Mouse (Mus musculus): ENCODE measurements around the gene Mcrip2. TPM values are rescaled to one million over a fixed set of nuclear protein-coding genes. Genes with fewer than 3 reads are reported as not detected.

The Mcrip2 gene
- polyA plus RNA-seq, 1 experiment, result 39.8 TPM

- DNase-seq (ENCODE audit: low read depth, low spot score), result no peak
- WGBS, result 1% methylated on average over 42 of the region's 42 CpGs
Observed at GRCm38 (mm10) chr17:25867836-25868600, 546 bp downstream of the Mcrip2 start.

DNA sequence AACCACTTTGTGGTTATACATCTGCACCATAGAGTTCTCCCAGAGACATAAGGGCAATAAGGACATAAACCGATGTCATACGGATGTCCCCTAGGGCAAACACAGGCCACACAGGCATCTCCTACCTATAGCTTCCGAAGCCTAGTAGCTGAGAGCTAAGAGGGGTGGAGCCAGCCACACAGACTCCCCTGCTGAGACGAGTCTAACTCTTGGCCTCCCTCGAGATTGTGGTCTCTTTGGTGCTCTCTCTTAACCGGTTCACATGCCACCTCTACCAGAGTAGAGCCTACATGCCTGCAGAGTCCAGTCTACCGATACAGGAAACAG, 1.1 kb downstream of the Mcrip2 start:
- 6% methylated on average over 7 of the region's 7 CpGs for WGBS

DNA sequence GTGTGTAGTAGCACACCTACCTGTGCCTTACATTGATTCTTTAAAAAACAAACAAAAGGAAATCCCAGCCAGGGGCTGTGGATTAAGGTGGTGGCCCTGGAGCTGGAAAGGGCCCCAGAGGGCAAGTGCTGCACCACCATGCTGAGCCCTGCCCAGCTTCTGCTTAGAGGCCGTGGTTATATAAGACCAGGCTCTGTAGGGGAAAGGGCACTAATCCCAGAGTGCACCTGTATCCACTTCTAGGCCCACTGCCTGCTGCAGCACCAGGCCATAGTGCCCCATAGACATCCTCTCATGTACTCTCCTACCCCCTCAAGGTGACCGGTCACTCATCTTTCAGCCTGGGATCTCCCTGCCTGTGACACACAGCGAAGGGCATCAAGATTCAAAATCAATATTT, 2.4 kb downstream of the Mcrip2 start:
- WGBS, result 63% methylated on average over 3 of the region's 3 CpGs
- DNase-seq (ENCODE audit: low read depth, low spot score), result no peak

More for the DNA sequence above, 1.1 kb downstream of the Mcrip2 start:
- no peak for DNase-seq (ENCODE audit: low read depth, low spot score)

DNA sequence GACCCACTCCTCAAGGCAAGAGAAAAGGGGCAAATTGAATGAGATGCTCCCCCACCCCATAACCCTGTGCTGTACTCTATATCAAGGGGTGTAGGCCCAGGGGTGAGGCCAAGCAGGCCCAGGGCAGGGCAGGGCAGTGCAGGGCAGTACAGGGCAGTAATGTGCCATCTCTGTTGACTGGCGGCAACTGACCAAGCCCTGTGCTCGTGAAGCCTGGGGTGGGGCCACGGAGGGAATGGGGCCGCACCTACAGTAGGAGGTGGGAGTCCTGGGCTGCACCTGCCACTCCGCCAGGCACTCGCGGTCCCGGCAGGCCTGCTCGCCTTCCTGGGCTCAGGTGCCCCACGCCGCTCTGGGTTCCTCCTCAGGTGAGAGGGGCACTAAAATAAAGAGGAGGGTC, 3.3 kb downstream of the Mcrip2 start:
- DNase-seq (ENCODE audit: low read depth, low spot score), result no peak

GRCm38 (mm10) chr17:25864311-25864710, 4.3 kb downstream of the Mcrip2 start:
- no peak for DNase-seq (ENCODE audit: low read depth, low spot score)
- WGBS, result 80% methylated on average over 14 of the region's 14 CpGs

More for the DNA sequence above, 3.3 kb downstream of the Mcrip2 start:
- 22% methylated on average over 11 of the region's 11 CpGs for WGBS

GRCm38 (mm10) chr17:25863681-25864080, 4.9 kb downstream of the Mcrip2 start:
- DNase-seq (ENCODE audit: low read depth, low spot score), result no peak
- WGBS, result 39% methylated on average over 6 of the region's 6 CpGs

DNA sequence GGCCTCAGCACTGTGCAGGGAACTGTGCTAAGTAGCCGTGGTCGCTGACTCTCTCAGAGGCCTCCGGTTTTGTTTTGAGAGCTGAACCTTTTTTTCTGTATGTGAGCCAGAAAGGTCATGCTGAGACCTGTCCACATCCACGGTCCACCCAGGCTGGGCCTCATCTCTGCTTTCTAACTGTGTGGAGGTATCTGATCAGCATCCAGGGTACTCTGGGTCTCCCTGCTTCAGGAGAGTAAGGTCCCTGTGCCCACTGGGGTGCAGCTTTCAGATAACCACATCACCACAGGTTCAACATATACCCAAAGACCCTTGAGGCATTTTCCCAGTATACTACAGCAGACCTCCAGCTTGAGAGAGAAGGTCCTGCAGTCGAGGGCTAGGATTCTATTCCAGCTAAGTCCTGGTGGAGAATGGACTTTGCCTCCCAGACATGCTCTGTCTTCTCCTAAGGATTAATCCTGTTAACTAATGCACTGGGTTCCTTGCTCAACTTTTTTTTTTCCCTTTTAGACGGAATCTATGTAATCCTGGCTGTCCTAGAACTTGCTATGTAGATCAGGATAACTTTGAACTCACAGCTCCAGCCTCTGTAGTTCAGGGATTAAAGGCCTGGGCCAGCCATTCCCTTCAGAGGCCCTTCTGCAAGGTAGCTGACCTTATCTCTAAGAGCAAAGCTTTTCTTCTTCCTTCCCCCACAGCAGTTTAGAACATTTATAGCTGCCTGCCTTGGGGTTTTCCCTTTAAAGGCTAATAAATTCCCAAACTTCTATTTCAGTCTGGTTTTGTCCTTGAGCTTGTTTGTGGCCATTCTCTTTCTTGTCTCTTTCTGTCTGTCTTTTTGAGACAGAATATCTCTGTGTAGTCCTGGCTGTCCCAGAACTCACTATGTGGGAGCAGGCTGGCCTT, 6.6 kb downstream of the Mcrip2 start:
- DNase-seq (ENCODE audit: low read depth, low spot score), result no peak
- WGBS, result 7% methylated on average over 6 of the region's 6 CpGs

DNA sequence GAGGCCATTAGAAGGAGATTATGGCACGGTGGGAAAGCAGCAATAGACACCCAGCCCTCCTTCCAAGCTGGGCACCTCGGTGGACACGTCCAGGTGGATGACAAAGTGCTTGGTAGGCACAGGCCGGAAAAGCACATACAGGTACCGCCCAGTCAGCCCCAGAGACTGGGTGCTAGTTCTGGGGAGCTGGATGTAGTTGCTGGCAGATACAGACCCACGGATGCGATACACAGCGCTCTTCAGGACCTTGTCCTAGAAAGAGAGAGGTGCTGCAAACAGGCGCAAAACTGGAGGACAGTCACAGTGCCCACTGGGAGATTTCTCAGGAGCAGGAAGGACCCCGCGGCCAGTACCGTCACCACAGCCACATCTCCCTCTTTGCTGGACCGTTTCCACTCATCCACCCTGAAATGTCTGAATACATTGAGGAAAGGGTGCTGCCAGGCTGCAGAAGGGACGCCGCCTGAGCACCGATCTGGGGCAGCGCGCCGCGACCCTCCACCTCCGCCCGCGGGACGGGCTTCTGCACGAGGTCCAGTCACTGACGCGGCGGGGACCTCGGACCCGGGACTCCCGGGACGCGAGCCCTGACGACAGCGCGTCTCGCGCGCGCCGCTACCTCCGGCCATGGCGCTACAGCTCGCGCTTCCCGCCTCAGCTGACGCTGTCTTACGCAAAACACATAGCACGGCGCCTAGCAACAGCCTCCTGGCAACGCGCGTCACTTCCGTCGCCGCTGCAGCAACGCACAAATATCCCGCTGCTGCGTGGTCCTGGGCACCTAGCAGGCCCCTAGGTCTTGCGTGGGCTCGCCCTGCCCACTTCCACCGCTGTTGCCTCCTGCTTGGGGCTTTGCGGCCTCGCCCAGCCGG, 7.5 kb downstream of the Mcrip2 start, which contains the start of gene Wdr90:
Wdr90 (minus strand) TSS at position 670 of the 872 bp plus-strand sequence.
- WGBS, result 2% methylated on average over 65 of the region's 65 CpGs

DNA sequence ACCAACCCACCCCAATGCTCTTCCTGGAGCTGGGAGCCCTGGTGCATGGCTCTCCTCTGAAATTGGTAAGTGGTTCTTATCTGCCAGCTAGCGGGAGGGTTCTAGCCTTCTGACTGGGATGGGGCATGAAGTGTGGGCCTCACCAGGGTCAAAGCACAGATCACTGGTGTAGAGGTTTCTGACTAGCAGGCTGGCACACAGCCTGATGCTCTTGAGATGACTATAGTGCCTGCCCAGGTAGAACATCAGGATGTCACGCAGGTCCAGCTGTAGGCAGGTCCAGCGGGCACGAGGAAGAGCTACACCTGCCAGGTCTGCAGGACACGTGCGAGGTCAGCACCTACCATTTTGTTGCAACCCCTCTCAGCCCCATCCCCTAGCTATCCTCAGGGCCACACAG, 8.3 kb downstream of the Mcrip2 start:
- no peak for DNase-seq (ENCODE audit: low read depth, low spot score)

More for the DNA sequence above, 7.5 kb downstream of the Mcrip2 start, which contains the start of gene Wdr90:
- DNase-seq (ENCODE audit: low read depth, low spot score), result no peak

GRCm38 (mm10) chr17:25844396-25844901, 24.1 kb downstream of the Mcrip2 start, which contains the start of gene Rhot2:
TSS of gene Rhot2 (minus strand) at chr17:25844851.
- 2% methylated on average over 21 of the region's 21 CpGs for WGBS
- peak; percentile 91 for DNase-seq (ENCODE audit: low read depth, low spot score)

More for the DNA sequence above, 8.3 kb downstream of the Mcrip2 start:
- WGBS, result 82% methylated on average over 6 of the region's 6 CpGs

- WGBS, result under 1% methylated on average over 37 of the region's 38 CpGs
- no peak for DNase-seq (ENCODE audit: low read depth, low spot score)
Observed at GRCm38 (mm10) chr17:25843636-25844395, 24.7 kb downstream of the Mcrip2 start.

DNA sequence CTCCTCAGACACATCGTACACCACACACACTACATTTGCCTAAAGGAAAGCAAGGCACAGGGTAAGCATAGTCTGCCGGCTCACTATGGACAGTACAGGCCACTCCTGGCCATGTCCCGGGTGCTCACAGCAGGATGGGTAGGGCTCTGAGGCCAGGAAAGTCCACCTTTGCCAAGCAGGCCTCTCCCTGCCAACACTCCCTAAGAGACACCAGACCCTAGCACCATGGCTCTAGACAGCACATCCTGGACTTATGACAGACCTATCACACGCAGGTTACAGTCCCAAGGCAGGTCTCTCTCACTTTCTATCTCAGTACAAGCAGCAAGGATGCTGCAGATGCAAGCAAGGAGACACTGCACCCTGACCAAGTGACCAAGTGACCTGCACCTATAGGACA, 25.4 kb downstream of the Mcrip2 start:
- WGBS, result 65% methylated on average over 4 of the region's 4 CpGs
- no peak for DNase-seq (ENCODE audit: low read depth, low spot score)

DNA sequence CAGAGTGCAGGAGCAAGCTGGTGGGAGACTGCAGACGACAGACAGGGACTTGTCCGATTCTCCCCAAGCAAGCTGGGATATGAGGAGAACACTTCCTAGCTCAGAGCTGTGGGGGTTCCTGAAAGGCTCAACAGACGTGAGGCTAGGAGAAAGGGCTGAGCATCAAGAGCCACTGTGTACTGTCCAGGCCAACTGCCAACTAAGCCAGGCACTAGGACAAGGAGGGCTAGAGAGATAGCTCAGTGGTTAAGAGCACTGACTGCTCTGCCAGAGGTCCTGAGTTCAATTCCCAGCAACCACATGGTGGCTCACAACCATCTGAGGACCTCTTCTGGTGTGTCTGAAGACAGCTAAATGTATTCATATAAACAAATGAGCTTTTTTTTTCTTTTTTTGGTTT, 26.1 kb downstream of the Mcrip2 start:
- no peak for DNase-seq (ENCODE audit: low read depth, low spot score)
- 81% methylated on average over 3 of the region's 3 CpGs for WGBS

- DNase-seq (ENCODE audit: low read depth, low spot score), result no peak
- WGBS, result 89% methylated on average over 22 of the region's 22 CpGs
Observed at GRCm38 (mm10) chr17:25841117-25841880, 27.3 kb downstream of the Mcrip2 start, which contains the start of gene Gm20683. TSS of gene Gm20683 (minus strand) at chr17:25841763.

- no peak for DNase-seq (ENCODE audit: low read depth, low spot score)
- 95% methylated on average over 6 of the region's 6 CpGs for WGBS
Observed at GRCm38 (mm10) chr17:25840519-25840918, 28.0 kb downstream of the Mcrip2 start.

DNA sequence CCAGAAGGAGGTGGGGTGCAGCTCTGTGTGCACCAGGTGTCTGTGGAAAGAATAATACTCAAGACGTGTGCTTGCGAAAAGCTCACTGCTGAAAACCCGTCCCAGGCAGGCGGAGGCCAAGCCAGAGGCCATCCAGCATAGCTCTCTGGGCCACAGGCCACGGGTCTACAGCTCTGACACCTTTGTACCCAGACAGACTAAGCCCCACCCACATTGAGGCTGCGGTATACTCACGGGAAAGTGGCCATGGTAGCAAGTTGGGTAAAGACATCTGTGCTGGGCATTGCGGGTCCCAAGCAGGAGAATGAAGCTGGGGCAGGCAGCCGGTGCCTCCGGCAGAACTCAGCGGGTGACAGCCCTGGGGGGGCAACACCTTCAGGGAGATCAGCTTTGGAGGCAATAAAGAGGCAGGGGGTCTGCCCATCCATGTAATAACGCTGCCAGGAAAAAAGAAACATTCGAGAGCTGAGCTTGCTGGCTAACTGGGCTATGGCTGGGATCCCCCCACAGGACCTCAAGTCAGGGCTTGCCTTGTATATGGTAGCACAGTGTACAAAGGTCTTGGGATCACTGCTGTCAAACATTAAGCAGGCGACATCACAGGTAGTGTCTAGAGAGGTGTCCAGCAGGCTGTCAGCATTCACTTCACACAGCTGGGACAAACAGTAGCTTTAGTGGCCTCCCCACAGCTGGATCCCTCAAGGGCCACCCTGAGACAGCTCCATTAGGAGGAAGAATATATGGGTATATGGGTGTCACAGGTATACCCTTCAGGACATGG, 28.9 kb downstream of the Mcrip2 start:
- 56% methylated on average over 14 of the region's 14 CpGs for WGBS
- DNase-seq (ENCODE audit: low read depth, low spot score), result no peak

DNA sequence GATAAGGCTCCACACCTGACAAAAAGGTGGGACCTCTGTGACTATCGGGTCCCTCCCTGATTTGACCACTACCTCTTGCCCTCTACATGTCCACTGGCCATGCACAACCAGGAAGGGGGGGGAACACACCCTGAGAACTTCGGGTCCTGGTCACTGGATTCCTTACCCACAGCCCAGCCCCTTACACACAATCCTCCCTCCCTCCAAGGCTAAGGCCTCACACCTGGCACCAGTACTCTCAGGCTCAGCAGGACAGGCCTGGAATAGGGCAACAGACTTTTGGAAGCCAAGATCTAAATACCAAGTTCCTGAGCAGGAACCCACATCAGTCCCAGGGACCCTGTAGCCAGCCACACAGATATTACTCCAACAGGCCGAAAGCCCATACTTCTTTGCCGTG, 29.7 kb downstream of the Mcrip2 start:
- DNase-seq (ENCODE audit: low read depth, low spot score), result no peak
- WGBS, result 76% methylated on average over 4 of the region's 4 CpGs

Measured in large intestine, adult 2 months (tissue).